9 mouse cellular contexts compared by ENCODE assay signal in genomic region chr2:168161978-168162377, GRCm38 (mm10). TPM values are rescaled to one million over a fixed set of nuclear protein-coding genes. Genes with fewer than 3 reads are reported as not detected.
A peak's percentile ranks its signal among the peaks of the same experiment; 100 is the strongest.
DNase-seq lines count a peak whose midpoint lies in the region; ATAC-seq and TF ChIP-seq lines count a peak whose summit lies in the region.
"Had no signal": no experiment of that assay in that cellular context is flagged by ENCODE, and none has a peak within 500 bp of the region (broad histone marks: within the 10 kb centered on the region; RNA-seq: fewer than 3 reads in every experiment).

No protein-coding gene starts in this region.

- no peaks in the 10 kb centered on the region for H3K9me3 ChIP-seq in ES-Bruce4 (replicated peaks; ENCODE audit: control insufficient read depth, insufficient read depth, low read length, poor library complexity, severe bottlenecking)
- H3K9me3 ChIP-seq in hindbrain, embryonic 14.5 days (ENCODE audit: control insufficient read depth, low read length) = no peaks in the 10 kb centered on the region
- H3K9me3 ChIP-seq in lung, postnatal 0 days (ENCODE audit: low read length) = no peaks in the 10 kb centered on the region

- peaks cover 14% of the 10 kb centered on the region for H3K4me1 ChIP-seq in ES-Bruce4 (ENCODE audit: control insufficient read depth, insufficient read depth, low read length)
- peaks cover 15% of the 10 kb centered on the region for H3K4me1 ChIP-seq in hindbrain, embryonic 14.5 days (replicated peaks; ENCODE audit: control insufficient read depth, insufficient read depth, low read length)
- H3K4me1 ChIP-seq in lung, postnatal 0 days (ENCODE audit: insufficient read depth, low read depth, low read length) = peaks cover 2% of the 10 kb centered on the region; the same call in 1 of the 2 replicates

- TF ChIP-seq POLR2A in ES-Bruce4 (IDR thresholded peaks at IDR 0.05; ENCODE audit: insufficient read depth, low read length) = no peak

- H3K36me3 ChIP-seq in ES-Bruce4 (ENCODE audit: control insufficient read depth, insufficient read depth, low read length, poor library complexity, severe bottlenecking) = no peaks in the 10 kb centered on the region
- H3K36me3 ChIP-seq in hindbrain, embryonic 14.5 days (replicated peaks; ENCODE audit: control insufficient read depth, insufficient read depth) = no peaks in the 10 kb centered on the region
- no peaks in the 10 kb centered on the region for H3K36me3 ChIP-seq in lung, postnatal 0 days (ENCODE audit: insufficient read depth, low read length)

- H3K9ac ChIP-seq in ES-Bruce4 (ENCODE audit: low read depth, poor library complexity, severe bottlenecking) = peak overlapping the region; percentile 37
- 0 out of 2 replicates have a peak overlapping the region, but pooled peaks have one; percentile 16 for H3K9ac ChIP-seq in hindbrain, embryonic 14.5 days
- H3K9ac ChIP-seq in lung, postnatal 0 days (replicated peaks; ENCODE audit: low read depth) = no peak overlapping the region; the same call in 1 of the 2 replicates

- peak overlapping the region; percentile 44 for H3K4me2 ChIP-seq in hindbrain, embryonic 14.5 days (replicated peaks)
- H3K4me2 ChIP-seq in lung, postnatal 0 days (replicated peaks; ENCODE audit: low read depth, low read length) = peak overlapping the region; percentile 59

- TF ChIP-seq CTCF in gastrocnemius, adult 2 months (IDR thresholded peaks at IDR 0.05) = no peak
- TF ChIP-seq CTCF in ES-Bruce4 (IDR thresholded peaks at IDR 0.05; ENCODE audit: low read depth, low read length) = no peak
- TF ChIP-seq CTCF in lung, postnatal 0 days (IDR thresholded peaks at IDR 0.05) = no peak

- 14% methylated on average over 14 of the region's 14 CpGs for WGBS in hindbrain, embryonic 14.5 days
- 9% methylated on average over 14 of the region's 14 CpGs for WGBS in lung, postnatal 0 days

- intact Hi-C loops in gastrocnemius, adult 2 months (cut with DNase I) = no loop called here

- no peak for TF ChIP-seq EP300 in ES-Bruce4 (IDR thresholded peaks at IDR 0.05; ENCODE audit: insufficient read depth, low read depth, low read length)
- no peak for TF ChIP-seq EP300 in lung, postnatal 0 days (IDR thresholded peaks at IDR 0.05)

- peak overlapping the region; percentile 53 for H3K4me3 ChIP-seq in gastrocnemius, adult 2 months
- peak overlapping the region; percentile 50 for H3K4me3 ChIP-seq in ES-Bruce4 (ENCODE audit: low read depth, low read length)
- H3K4me3 ChIP-seq in hindbrain, embryonic 14.5 days (replicated peaks; ENCODE audit: low read length) = no peak overlapping the region
- peak overlapping the region; percentile 28 for H3K4me3 ChIP-seq in lung, postnatal 0 days (ENCODE audit: low read depth, low read length)

- ATAC-seq in hindbrain, embryonic 14.5 days (ENCODE audit: low FRiP score) = no peak
- peak; percentile 51 for ATAC-seq in lung, postnatal 0 days

- H3K27ac ChIP-seq in gastrocnemius, adult 2 months = no peak overlapping the region
- peak overlapping the region; percentile 73 for H3K27ac ChIP-seq in ES-Bruce4 (ENCODE audit: insufficient read depth, low read length)
- H3K27ac ChIP-seq in hindbrain, embryonic 14.5 days = no peak overlapping the region
- H3K27ac ChIP-seq in lung, postnatal 0 days (ENCODE audit: low read length) = peak overlapping the region; percentile 59; the same call in 1 of the 2 replicates

- no peak for DNase-seq in gastrocnemius, adult 2 months
- no peak for DNase-seq in gastrocnemius, adult 8-10 months (ENCODE audit: low spot score in 2 of 2)
- no peak for DNase-seq in hindbrain, embryonic 14.5 days (ENCODE audit: low spot score)
- peak; percentile 61 for DNase-seq in lung, postnatal 0 days (ENCODE audit: low spot score)
- no peak for DNase-seq in left cerebral cortex, adult 18-20 months (ENCODE audit: low spot score in 2 of 2)
- DNase-seq in urinary bladder, postnatal 14 days (ENCODE audit: low spot score) = no peak
- DNase-seq in spleen, postnatal 4 days (ENCODE audit: low spot score in 2 of 2) = no peak
- DNase-seq: cerebellum, adult 8-10 months had no signal

- H3K27me3 ChIP-seq in ES-Bruce4 (ENCODE audit: control insufficient read depth, insufficient read depth, low read length, poor library complexity, severe bottlenecking) = no peaks in the 10 kb centered on the region
- peaks cover 8% of the 10 kb centered on the region; the same call in 1 of the 2 replicates for H3K27me3 ChIP-seq in hindbrain, embryonic 14.5 days (ENCODE audit: control insufficient read depth, insufficient read depth, low read length)
- no peaks in the 10 kb centered on the region for H3K27me3 ChIP-seq in lung, postnatal 0 days (replicated peaks; ENCODE audit: insufficient read depth, low read length)

RNA-seq across cellular contexts. Expression of gene Adnp, which starts 44.9 kb away (rescaled TPM):
- total RNA-seq in gastrocnemius, adult 2 months (2021) = 10 to 100 TPM; 14.6 to 16.2 TPM
- 10 to 100 TPM in 3 of 4 experiments, 1 to 10 TPM in 1; 7.4 to 16.6 (median 13.8) TPM for total RNA-seq in gastrocnemius, adult 8-10 months (2022)
- polyA plus RNA-seq in ES-Bruce4 (2011; ENCODE audit: insufficient read depth, insufficient read length, low read depth, missing spikeins) = 72.7 and 87.5 TPM in 2 replicates
- polyA plus RNA-seq in hindbrain, embryonic 14.5 days (2014; fragmentation: Nextera tagmentation; extraction: Ambion mirVana) = 4.7 and 5.4 TPM in 2 replicates
- polyA plus RNA-seq in lung, postnatal 0 days (2015; fragmentation: Nextera tagmentation; extraction: Ambion mirVana) = 3.4 and 4.9 TPM in 2 replicates
- 10 to 100 TPM; 73.0 to 78.9 TPM for total RNA-seq in left cerebral cortex, adult 18-20 months (2021)

Comparison
In these comparisons a context has a peak if more than half of its experiments do, and no peak if none do; other contexts are left out.
1. H3K27ac ChIP-seq: peak in ES-Bruce4 (single experiment) and lung, postnatal 0 days (single experiment); none in gastrocnemius, adult 2 months (single experiment) and hindbrain, embryonic 14.5 days (single experiment).
2. RNA of gene Adnp, which starts 44.9 kb away (total RNA-seq): 73.0 to 78.9 TPM in left cerebral cortex, adult 18-20 months; 14.6 to 16.2 TPM in gastrocnemius, adult 2 months and 7.4 to 16.6 TPM in gastrocnemius, adult 8-10 months; every median in the first group is over 4 times any median in the second.